Mouse (Mus musculus) retina, adult 2 months (tissue): ENCODE results near the gene Lin28b.
"Not testable (repeated sequence)": the region's sequence is repeated elsewhere in the genome, so short reads cannot be mapped to it uniquely, and the experiment has no call there.

ENCODE experiments used
- DNase-seq: peaks from one replicate; pipeline ENCODE4 v3.0.0-alpha.2; 2012; ENCODE audit warnings: low read depth, low spot score

Lin28b gene

GRCm38 (mm10) chr10:45411741-45412140 is 74.5 kb downstream of the Lin28b start:
- DNase-seq, result no peak

GRCm38 (mm10) chr10:45410624-45411341 is 75.4 kb downstream of the Lin28b start:
- no peak for DNase-seq

- DNase-seq, result no peak
Observed at GRCm38 (mm10) chr10:45399702-45400243, 86.4 kb downstream of the Lin28b start.

- DNase-seq, result no peak
Observed at GRCm38 (mm10) chr10:45398211-45398610, 88.0 kb downstream of the Lin28b start.

- no peak for DNase-seq
Observed at GRCm38 (mm10) chr10:45382637-45382958, 103.6 kb downstream of the Lin28b start.

GRCm38 (mm10) chr10:45381937-45382636 is 104.1 kb downstream of the Lin28b start:
- DNase-seq, result no peak

GRCm38 (mm10) chr10:45378269-45378668 is 107.9 kb downstream of the Lin28b start:
- no peak for DNase-seq

GRCm38 (mm10) chr10:45372994-45373692 is 113.1 kb downstream of the Lin28b start:
- DNase-seq, result peak; percentile 16

- no peak for DNase-seq
Observed at GRCm38 (mm10) chr10:45370545-45370944, 115.7 kb downstream of the Lin28b start.

GRCm38 (mm10) chr10:45369639-45370038 is 116.6 kb downstream of the Lin28b start:
- DNase-seq, result no peak

GRCm38 (mm10) chr10:45366987-45367705 is 119.0 kb downstream of the Lin28b start:
- DNase-seq, result no peak

- no peak for DNase-seq
Observed at GRCm38 (mm10) chr10:45363396-45363795, 122.8 kb downstream of the Lin28b start.

- DNase-seq, result no peak
Observed at GRCm38 (mm10) chr10:45356091-45356490, 130.1 kb downstream of the Lin28b start.

- DNase-seq, result not testable (repeated sequence)
Observed at GRCm38 (mm10) chr10:45348143-45348542, 138.1 kb downstream of the Lin28b start.

GRCm38 (mm10) chr10:45345217-45345616 is 141.0 kb downstream of the Lin28b start:
- DNase-seq, result no peak

GRCm38 (mm10) chr10:45344381-45344780 is 141.8 kb downstream of the Lin28b start:
- DNase-seq, result no peak

GRCm38 (mm10) chr10:45339106-45339505 is 147.1 kb downstream of the Lin28b start:
- DNase-seq, result no peak

GRCm38 (mm10) chr10:45335434-45336422 is 150.5 kb downstream of the Lin28b start, which contains the start of gene Bves:
Bves (plus strand) TSS chr10:45335772.
- no peak for DNase-seq

GRCm38 (mm10) chr10:45334925-45335324 is 151.3 kb downstream of the Lin28b start:
- no peak for DNase-seq
